Mouse (Mus musculus): ENCODE data around the gene Gm20388. TPM values are rescaled to one million over a fixed set of nuclear protein-coding genes. Genes with fewer than 3 reads are reported as not detected.

Gm20388 gene
- polyA plus RNA-seq, 1 experiment = not detected

GRCm38 (mm10) chr8:120186454-120186853 lies 275.8 kb downstream of the Gm20388 start:
- TF ChIP-seq CTCF (IDR thresholded peaks at IDR 0.05; ENCODE audit: insufficient read depth, low read depth, low read length) (no peak), POLR2A (IDR thresholded peaks at IDR 0.05; ENCODE audit: insufficient read depth, low read depth, low read length) (no peak)
- 47% methylated on average over 8 of the region's 8 CpGs for WGBS
- Histone ChIP-seq H3K4me3 (ENCODE audit: insufficient read depth, low read depth, low read length) (no peak overlapping the region), H3K4me1 (ENCODE audit: control insufficient read depth, insufficient read depth, low read length) (peaks cover 41% of the 10 kb centered on the region), H3K27ac (ENCODE audit: insufficient read depth, low read depth, low read length) (no peak overlapping the region)

- WGBS = 88% methylated on average over 6 of the region's 6 CpGs
- Histone ChIP-seq H3K4me3 (ENCODE audit: insufficient read depth, low read depth, low read length) (no peak overlapping the region), H3K27ac (ENCODE audit: insufficient read depth, low read depth, low read length) (no peak overlapping the region), H3K4me1 (ENCODE audit: control insufficient read depth, insufficient read depth, low read length) (peaks cover 46% of the 10 kb centered on the region)
- TF ChIP-seq POLR2A (IDR thresholded peaks at IDR 0.05; ENCODE audit: insufficient read depth, low read depth, low read length) (no peak), CTCF (IDR thresholded peaks at IDR 0.05; ENCODE audit: insufficient read depth, low read depth, low read length) (no peak)
These were observed 277.9 kb downstream of the Gm20388 start for GRCm38 (mm10) chr8:120188510-120188909.

GRCm38 (mm10) chr8:120189440-120189839 lies 278.8 kb downstream of the Gm20388 start:
- Histone ChIP-seq H3K4me1 (ENCODE audit: control insufficient read depth, insufficient read depth, low read length) (peaks cover 46% of the 10 kb centered on the region), H3K27ac (ENCODE audit: insufficient read depth, low read depth, low read length) (no peak overlapping the region), H3K4me3 (ENCODE audit: insufficient read depth, low read depth, low read length) (no peak overlapping the region)
- TF ChIP-seq CTCF (IDR thresholded peaks at IDR 0.05; ENCODE audit: insufficient read depth, low read depth, low read length) (no peak), POLR2A (IDR thresholded peaks at IDR 0.05; ENCODE audit: insufficient read depth, low read depth, low read length) (no peak)
- WGBS = 86% methylated on average over 6 of the region's 6 CpGs

- no peak overlapping the region for H3K4me3 ChIP-seq (ENCODE audit: insufficient read depth, low read depth, low read length)
- no peak for TF ChIP-seq POLR2A (IDR thresholded peaks at IDR 0.05; ENCODE audit: insufficient read depth, low read depth, low read length)
- no peak for TF ChIP-seq CTCF (IDR thresholded peaks at IDR 0.05; ENCODE audit: insufficient read depth, low read depth, low read length)
- 73% methylated on average over 17 of the region's 17 CpGs for WGBS
- H3K27ac ChIP-seq (ENCODE audit: insufficient read depth, low read depth, low read length) = 0 out of 2 replicates have a peak overlapping the region, but pooled peaks have one; percentile 14
- H3K4me1 ChIP-seq (ENCODE audit: control insufficient read depth, insufficient read depth, low read length) = peaks cover 44% of the 10 kb centered on the region
These were observed 279.6 kb downstream of the Gm20388 start for GRCm38 (mm10) chr8:120190107-120190809.

GRCm38 (mm10) chr8:120190810-120191413 lies 280.3 kb downstream of the Gm20388 start:
- 18% methylated on average over 20 of the region's 20 CpGs for WGBS
- TF ChIP-seq POLR2A (IDR thresholded peaks at IDR 0.05; ENCODE audit: insufficient read depth, low read depth, low read length) (no peak), CTCF (IDR thresholded peaks at IDR 0.05; ENCODE audit: insufficient read depth, low read depth, low read length) (no peak)
- Histone ChIP-seq H3K4me3 (ENCODE audit: insufficient read depth, low read depth, low read length) (peak overlapping the region; percentile 22), H3K27ac (ENCODE audit: insufficient read depth, low read depth, low read length) (peak overlapping the region; percentile 88), H3K4me1 (ENCODE audit: control insufficient read depth, insufficient read depth, low read length) (peaks cover 38% of the 10 kb centered on the region)

- Histone ChIP-seq H3K27ac (ENCODE audit: insufficient read depth, low read depth, low read length) (no peak overlapping the region), H3K4me1 (ENCODE audit: control insufficient read depth, insufficient read depth, low read length) (peaks cover 31% of the 10 kb centered on the region), H3K4me3 (ENCODE audit: insufficient read depth, low read depth, low read length) (no peak overlapping the region)
- 50% methylated on average over 5 of the region's 5 CpGs for WGBS
- TF ChIP-seq CTCF (IDR thresholded peaks at IDR 0.05; ENCODE audit: insufficient read depth, low read depth, low read length) = no peak
- no peak for TF ChIP-seq POLR2A (IDR thresholded peaks at IDR 0.05; ENCODE audit: insufficient read depth, low read depth, low read length)
These were observed 281.0 kb downstream of the Gm20388 start for GRCm38 (mm10) chr8:120191633-120192032.

- WGBS = 98% methylated on average over 5 of the region's 5 CpGs
- no peak for TF ChIP-seq CTCF (IDR thresholded peaks at IDR 0.05; ENCODE audit: insufficient read depth, low read depth, low read length)
- TF ChIP-seq POLR2A (IDR thresholded peaks at IDR 0.05; ENCODE audit: insufficient read depth, low read depth, low read length) = no peak
- Histone ChIP-seq H3K4me3 (ENCODE audit: insufficient read depth, low read depth, low read length) (no peak overlapping the region), H3K4me1 (ENCODE audit: control insufficient read depth, insufficient read depth, low read length) (peaks cover 31% of the 10 kb centered on the region), H3K27ac (ENCODE audit: insufficient read depth, low read depth, low read length) (no peak overlapping the region)
These were observed 281.5 kb downstream of the Gm20388 start for GRCm38 (mm10) chr8:120192118-120192517.

- Histone ChIP-seq H3K27ac (ENCODE audit: insufficient read depth, low read depth, low read length) (no peak overlapping the region), H3K4me3 (ENCODE audit: insufficient read depth, low read depth, low read length) (no peak overlapping the region), H3K4me1 (ENCODE audit: control insufficient read depth, insufficient read depth, low read length) (peaks cover 8% of the 10 kb centered on the region)
- WGBS = 90% methylated on average over 6 of the region's 6 CpGs
- TF ChIP-seq POLR2A (IDR thresholded peaks at IDR 0.05; ENCODE audit: insufficient read depth, low read depth, low read length) = no peak
- TF ChIP-seq CTCF (IDR thresholded peaks at IDR 0.05; ENCODE audit: insufficient read depth, low read depth, low read length) = no peak
These were observed 290.7 kb downstream of the Gm20388 start for GRCm38 (mm10) chr8:120201351-120201750.

- TF ChIP-seq CTCF (IDR thresholded peaks at IDR 0.05; ENCODE audit: insufficient read depth, low read depth, low read length) = no peak
- TF ChIP-seq POLR2A (IDR thresholded peaks at IDR 0.05; ENCODE audit: insufficient read depth, low read depth, low read length) = no peak
- H3K4me3 ChIP-seq (ENCODE audit: insufficient read depth, low read depth, low read length) = no peak overlapping the region
- H3K27ac ChIP-seq (ENCODE audit: insufficient read depth, low read depth, low read length) = no peak overlapping the region
- WGBS = 61% methylated on average over 3 of the region's 3 CpGs
- peaks cover 8% of the 10 kb centered on the region for H3K4me1 ChIP-seq (ENCODE audit: control insufficient read depth, insufficient read depth, low read length)
These were observed 291.9 kb downstream of the Gm20388 start for GRCm38 (mm10) chr8:120202546-120202945.

Data from olfactory bulb, adult 2 months (tissue).